Mouse (Mus musculus) forebrain, postnatal 0 days (tissue): ENCODE measurements around the gene Eif3d. TPM values are rescaled to one million over a fixed set of nuclear protein-coding genes. Genes with fewer than 3 reads are reported as not detected.
A peak's percentile ranks its signal among the peaks of the same experiment; 100 is the strongest.

ENCODE experiments used
- ATAC-seq: fragments of 200-750 bp; cut with Nextera tagmentation; 2 replicates; pipeline ENCODE4 v1.8.0; 2017; ENCODE audit warnings: mild to moderate bottlenecking, moderate library complexity
- DNase-seq: peaks from one replicate; pipeline ENCODE4 v3.0.0-alpha.2; 2015
- H3K27ac ChIP-seq: fragments of 300-500 bp; sonication (generic); 2 replicates; pipeline ENCODE4 v1.5.1; 2014; ENCODE audit warnings: low read depth, mild to moderate bottlenecking, antibody characterized with exemption, low read length, moderate library complexity, mixed read lengths
- H3K27me3 ChIP-seq: fragments of 300-500 bp; sonication (generic); 2 replicates; pipeline ENCODE4 v1.6.1; 2014; ENCODE audit warnings: mild to moderate bottlenecking, low read length, mixed read lengths; ENCODE audit not compliant: insufficient read depth
- H3K36me3 ChIP-seq: fragments of 300-500 bp; sonication (generic); 2 replicates; pipeline ENCODE4 v1.6.1; 2014; ENCODE audit warnings: mild to moderate bottlenecking, moderate library complexity; ENCODE audit not compliant: insufficient read depth
- H3K4me1 ChIP-seq: fragments of 300-500 bp; sonication (generic); 2 replicates; pipeline ENCODE4 v1.6.1; 2014; ENCODE audit warnings: antibody characterized with exemption; ENCODE audit not compliant: insufficient read depth
- H3K4me2 ChIP-seq: fragments of 300-500 bp; sonication (generic); 2 replicates; pipeline ENCODE4 v1.6.1; 2014; ENCODE audit warnings: low read depth, mild to moderate bottlenecking, moderate library complexity
- H3K4me3 ChIP-seq: fragments of 300-500 bp; sonication (generic); 2 replicates; pipeline ENCODE4 v1.5.1; 2014; ENCODE audit warnings: low read depth, low read length, mixed read lengths
- H3K9ac ChIP-seq: fragments of 300-500 bp; sonication (generic); 2 replicates; pipeline ENCODE4 v1.6.1; 2014; ENCODE audit warnings: mild to moderate bottlenecking
- H3K9me3 ChIP-seq: fragments of 300-500 bp; sonication (generic); 2 replicates; pipeline ENCODE4 v1.6.1; 2016; ENCODE audit warnings: low read length
- CTCF ChIP-seq: sonication (generic); IDR thresholded peaks from 2 replicates; pipeline ENCODE4 v1.5.1; 2016; ENCODE audit warnings: antibody characterized with exemption, control low read depth, low read depth
- WGBS: fragments of 180-500 bp; shearing (Covaris S2); extraction: QIAGEN DNeasy Blood & Tissue Kit; methylation state at CpG from one replicate; pipeline ENCODE4 v1.1.7; 2014; 5-methylcytosine and 5-hydroxymethylcytosine counted together
- polyA plus RNA-seq: library from polyadenylated mRNA; unstranded; fragments of >200 nt; fragmentation: Nextera tagmentation; extraction: Ambion mirVana; gene quantifications from 2 replicates; pipeline ENCODE4 v1.2.1, GENCODE M21; 2015
- total RNA-seq: library from RNA; depleted of rRNA; stranded (reverse); fragments of >200 nt; gene quantifications from 2 replicates; pipeline ENCODE4 v1.2.3, GENCODE M21; 2014

Eif3d gene
- total and polyA plus RNA-seq, 2 experiments from 2014 or later = 165 to 167 TPM

DNA sequence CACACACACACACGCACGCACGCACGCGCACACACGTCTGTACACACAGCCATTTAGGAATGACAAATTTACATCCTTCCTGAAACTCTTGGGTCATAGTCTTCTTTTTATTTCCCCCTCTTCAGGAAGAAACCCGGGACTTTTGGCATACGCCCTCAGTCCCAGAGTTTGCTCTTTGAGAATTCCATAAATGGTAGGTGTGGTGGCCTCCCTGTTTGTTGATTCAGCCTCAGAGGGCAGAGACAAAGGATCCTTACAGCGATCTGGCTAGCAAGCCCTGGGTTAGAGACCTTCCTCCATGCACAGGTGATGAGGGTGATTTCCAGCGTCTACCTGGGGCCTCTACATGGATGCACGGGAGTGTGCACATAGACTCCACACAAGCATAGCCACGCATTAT, 51.2 kb downstream of the Eif3d start:
- H3K9ac ChIP-seq = no peak overlapping the region
- ATAC-seq = no peak
- H3K36me3 ChIP-seq = peaks cover 80% of the 10 kb centered on the region
- H3K9me3 ChIP-seq = no peaks in the 10 kb centered on the region
- TF ChIP-seq CTCF = no peak
- H3K4me1 ChIP-seq = no peaks in the 10 kb centered on the region
- no peak overlapping the region for H3K4me2 ChIP-seq
- DNase-seq = no peak
- 90% methylated on average over 12 of the region's 12 CpGs for WGBS
- H3K27ac ChIP-seq = no peak overlapping the region
- no peak overlapping the region for H3K4me3 ChIP-seq
- H3K27me3 ChIP-seq = no peaks in the 10 kb centered on the region

DNA sequence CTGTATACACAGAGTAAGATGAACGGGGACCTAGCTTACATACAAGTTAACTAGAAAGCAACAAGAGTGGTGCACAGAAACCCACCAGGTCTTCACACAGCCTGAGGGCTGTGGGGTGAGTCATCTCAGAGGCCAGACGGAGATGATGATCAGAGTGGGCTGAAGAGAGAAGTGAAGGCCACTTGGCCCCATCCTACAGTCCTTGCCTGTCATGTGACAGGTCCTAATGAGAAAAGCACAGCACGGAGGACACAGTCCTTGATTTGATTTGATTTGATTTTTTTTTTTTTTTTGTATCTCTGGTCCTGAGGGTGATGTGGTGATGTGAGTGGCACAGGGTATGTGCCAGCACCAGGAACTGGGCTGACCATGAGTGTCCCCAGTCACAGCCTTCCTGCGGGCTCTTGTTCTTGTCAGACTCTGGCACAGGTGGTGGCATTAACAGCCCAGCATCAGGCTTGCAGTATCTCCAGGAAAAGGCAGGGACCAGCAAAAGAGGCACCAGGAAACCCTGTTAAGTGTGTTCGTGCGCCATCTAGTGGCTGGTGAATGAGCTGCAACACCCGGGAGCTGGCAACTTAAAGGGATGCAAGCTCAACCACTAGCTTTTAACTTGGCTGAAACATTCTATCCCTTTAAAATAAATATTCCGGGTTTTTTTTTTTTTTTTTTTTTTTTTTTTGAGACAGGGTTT, 53.6 kb downstream of the Eif3d start:
- H3K4me1 ChIP-seq = no peaks in the 10 kb centered on the region
- no peak overlapping the region for H3K27ac ChIP-seq
- DNase-seq (peak; percentile 94), ATAC-seq (peak; percentile 78)
- 39% methylated on average over 8 of the region's 8 CpGs for WGBS
- no peaks in the 10 kb centered on the region for H3K9me3 ChIP-seq
- H3K4me2 ChIP-seq = no peak overlapping the region
- no peaks in the 10 kb centered on the region for H3K27me3 ChIP-seq
- H3K4me3 ChIP-seq = no peak overlapping the region
- H3K36me3 ChIP-seq = peaks cover 65% of the 10 kb centered on the region
- peak; percentile 91 for TF ChIP-seq CTCF
- H3K9ac ChIP-seq = no peak overlapping the region

DNA sequence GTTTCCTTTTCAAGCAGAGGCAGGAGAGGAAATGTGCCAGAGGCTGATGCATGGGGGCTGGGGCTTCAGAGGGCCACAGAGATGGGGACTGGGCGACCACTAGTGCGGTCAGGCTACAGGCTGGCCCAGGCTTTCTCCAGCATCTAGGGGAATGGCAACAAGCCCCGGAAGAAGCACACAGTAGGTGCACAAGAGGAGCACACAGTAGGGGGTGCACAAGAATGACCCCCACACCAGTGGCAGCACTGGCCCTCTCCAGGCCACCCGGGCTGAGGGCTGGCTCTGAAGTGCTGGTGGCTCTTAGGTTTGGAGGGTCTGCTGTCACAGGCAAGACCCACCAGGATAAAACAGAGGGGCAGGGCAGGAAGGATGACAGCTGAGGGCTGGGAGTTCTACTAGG, 55.3 kb downstream of the Eif3d start:
- DNase-seq (no peak), ATAC-seq (no peak)
- H3K27ac ChIP-seq = no peak overlapping the region
- H3K4me1 ChIP-seq = no peaks in the 10 kb centered on the region
- 90% methylated on average over 4 of the region's 4 CpGs for WGBS
- no peaks in the 10 kb centered on the region for H3K27me3 ChIP-seq
- no peaks in the 10 kb centered on the region for H3K9me3 ChIP-seq
- peaks cover 50% of the 10 kb centered on the region for H3K36me3 ChIP-seq
- H3K4me3 ChIP-seq = no peak overlapping the region
- no peak overlapping the region for H3K4me2 ChIP-seq
- no peak overlapping the region for H3K9ac ChIP-seq
- TF ChIP-seq CTCF = no peak

DNA sequence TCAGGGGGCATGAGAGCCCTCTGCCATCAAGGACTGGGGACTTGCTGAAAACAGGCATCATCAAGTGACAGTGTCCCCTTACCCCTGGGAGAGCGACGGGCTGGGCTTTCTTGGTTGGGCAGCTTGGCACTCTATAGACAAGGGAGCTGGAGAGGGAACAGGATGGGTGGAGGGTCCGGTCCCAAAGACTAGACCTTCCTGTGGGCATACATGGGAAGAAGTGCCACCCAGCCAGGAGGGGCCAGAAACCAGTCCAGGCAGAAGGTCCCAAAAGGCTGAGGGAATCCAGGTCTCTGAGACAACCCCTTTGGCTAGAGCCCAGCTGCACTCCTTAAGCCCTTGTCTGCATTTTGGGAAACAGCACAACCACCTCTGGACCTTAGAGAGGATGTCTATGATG, 56.1 kb downstream of the Eif3d start:
- ATAC-seq = no peak
- Histone ChIP-seq H3K9ac (no peak overlapping the region), H3K4me3 (no peak overlapping the region), H3K4me2 (no peak overlapping the region), H3K27ac (no peak overlapping the region), H3K36me3 (peaks cover 43% of the 10 kb centered on the region), H3K9me3 (no peaks in the 10 kb centered on the region), H3K4me1 (no peaks in the 10 kb centered on the region), H3K27me3 (no peaks in the 10 kb centered on the region)
- no peak for DNase-seq
- 96% methylated on average over 3 of the region's 3 CpGs for WGBS
- no peak for TF ChIP-seq CTCF

DNA sequence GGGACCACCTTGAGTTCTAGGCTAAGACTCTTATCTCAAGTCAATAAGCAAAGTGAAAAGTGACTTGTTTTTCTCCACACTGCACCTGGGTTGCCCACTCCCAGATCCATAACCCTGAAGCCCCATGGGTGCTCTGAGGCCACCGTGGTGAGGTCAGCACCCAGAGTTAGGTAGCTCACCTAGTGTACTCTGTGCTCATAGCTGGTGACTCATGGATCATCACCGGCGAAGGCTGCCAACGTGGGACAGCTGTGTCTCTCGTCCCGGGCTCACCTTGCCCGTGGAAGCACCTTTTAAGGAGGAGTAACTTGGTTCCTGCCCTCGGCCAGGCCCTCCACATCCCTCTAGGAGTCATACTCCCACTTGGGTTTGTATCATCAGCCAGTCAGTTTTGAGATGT, 57.6 kb downstream of the Eif3d start:
- Histone ChIP-seq H3K9ac (no peak overlapping the region), H3K4me1 (no peaks in the 10 kb centered on the region), H3K27me3 (no peaks in the 10 kb centered on the region), H3K4me2 (no peak overlapping the region), H3K9me3 (no peaks in the 10 kb centered on the region), H3K27ac (no peak overlapping the region), H3K36me3 (peaks cover 31% of the 10 kb centered on the region), H3K4me3 (no peak overlapping the region)
- ATAC-seq (no peak), DNase-seq (no peak)
- WGBS = 87% methylated on average over 8 of the region's 8 CpGs
- TF ChIP-seq CTCF = no peak

DNA sequence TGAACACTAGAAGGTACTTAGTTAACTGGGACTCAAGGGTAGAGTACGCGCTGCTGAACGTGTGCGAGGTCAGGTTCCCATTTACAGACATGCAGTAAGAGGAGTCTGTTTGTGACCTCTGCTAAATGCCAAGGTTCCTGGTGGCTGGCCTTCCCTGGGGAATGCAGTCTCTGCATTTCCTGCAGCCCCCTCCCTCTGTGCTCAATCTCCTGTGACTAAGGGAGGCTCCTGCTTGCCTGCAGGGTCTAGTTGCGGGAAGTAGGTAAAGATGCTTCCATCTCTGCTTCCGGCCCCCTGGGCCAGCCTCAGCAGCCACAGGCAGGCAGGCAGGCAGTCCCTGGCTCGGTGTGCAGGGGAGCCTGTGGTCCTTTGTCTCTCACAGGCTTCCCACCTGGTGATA, 58.0 kb downstream of the Eif3d start:
- no peaks in the 10 kb centered on the region for H3K4me1 ChIP-seq
- H3K4me2 ChIP-seq = no peak overlapping the region
- H3K27ac ChIP-seq = no peak overlapping the region
- no peak for TF ChIP-seq CTCF
- WGBS = 70% methylated on average over 7 of the region's 7 CpGs
- H3K27me3 ChIP-seq = no peaks in the 10 kb centered on the region
- peaks cover 28% of the 10 kb centered on the region for H3K36me3 ChIP-seq
- H3K9me3 ChIP-seq = no peaks in the 10 kb centered on the region
- H3K9ac ChIP-seq = no peak overlapping the region
- no peak for DNase-seq
- no peak for ATAC-seq
- no peak overlapping the region for H3K4me3 ChIP-seq

DNA sequence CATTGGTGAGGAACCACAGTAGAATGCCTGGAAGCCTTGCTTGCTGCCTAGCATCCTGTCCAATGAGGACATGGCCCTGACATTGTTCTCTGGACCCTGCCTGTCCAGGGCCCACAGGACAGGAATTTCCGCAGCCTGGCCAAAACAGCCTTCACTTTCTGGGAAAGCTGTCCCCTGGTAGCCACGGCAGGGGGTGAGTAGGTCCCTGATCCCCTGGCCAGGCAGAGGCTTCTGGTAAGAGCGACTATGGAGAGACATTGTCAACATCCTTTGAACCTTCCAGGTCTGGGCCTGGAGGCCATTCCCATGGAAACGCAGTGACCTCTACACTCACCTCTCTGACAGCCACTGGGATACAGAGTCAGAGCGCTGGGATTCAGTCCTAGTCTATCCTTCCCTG, 58.6 kb downstream of the Eif3d start:
- no peak overlapping the region for H3K4me3 ChIP-seq
- ATAC-seq = no peak
- no peak for TF ChIP-seq CTCF
- no peak overlapping the region for H3K4me2 ChIP-seq
- H3K9ac ChIP-seq = no peak overlapping the region
- WGBS = 63% methylated on average over 5 of the region's 5 CpGs
- no peaks in the 10 kb centered on the region for H3K4me1 ChIP-seq
- H3K27ac ChIP-seq = no peak overlapping the region
- H3K36me3 ChIP-seq = peaks cover 28% of the 10 kb centered on the region
- DNase-seq = no peak
- no peaks in the 10 kb centered on the region for H3K27me3 ChIP-seq
- no peaks in the 10 kb centered on the region for H3K9me3 ChIP-seq
